Mouse (Mus musculus) forebrain, embryonic 15.5 days (tissue): ENCODE measurements at regions not wholly inside any gene's neighbourhood (a gene's known extent, or its start where the extent isn't known, plus 50 kb on each side); places are given as distances from the start of the nearest gene placed in this dataset. TPM values are rescaled to one million over a fixed set of nuclear protein-coding genes. Genes with fewer than 3 reads are reported as not detected.

ENCODE experiments used
- ATAC-seq: fragments of 200-750 bp; cut with Nextera tagmentation; replicated peaks from 2 replicates; pipeline ENCODE4 v1.8.0; 2017; ENCODE audit warnings: mild to moderate bottlenecking, moderate TSS enrichment, moderate library complexity
- H3K27ac ChIP-seq: fragments of 300-500 bp; sonication (generic); replicated peaks from 2 replicates; pipeline ENCODE4 v1.5.1; 2015; ENCODE audit warnings: mild to moderate bottlenecking, inconsistent platforms
- H3K27me3 ChIP-seq: fragments of 300-500 bp; sonication (generic); 2 replicates; pipeline ENCODE4 v1.6.1; 2015; ENCODE audit warnings: inconsistent platforms
- H3K36me3 ChIP-seq: fragments of 300-500 bp; sonication (generic); 2 replicates; pipeline ENCODE4 v1.6.1; 2015; ENCODE audit warnings: mild to moderate bottlenecking, inconsistent platforms
- H3K4me1 ChIP-seq: fragments of 300-500 bp; sonication (generic); 2 replicates; pipeline ENCODE4 v1.6.1; 2015; ENCODE audit warnings: inconsistent platforms
- H3K4me2 ChIP-seq: fragments of 300-500 bp; sonication (generic); replicated peaks from 2 replicates; pipeline ENCODE4 v1.6.1; 2015; ENCODE audit warnings: mild to moderate bottlenecking, inconsistent platforms
- H3K4me3 ChIP-seq: fragments of 300-500 bp; sonication (generic); 2 replicates; pipeline ENCODE4 v1.5.1; 2015; ENCODE audit warnings: mild to moderate bottlenecking, inconsistent platforms
- H3K9ac ChIP-seq: fragments of 300-500 bp; sonication (generic); replicated peaks from 2 replicates; pipeline ENCODE4 v1.6.1; 2015; ENCODE audit warnings: mild to moderate bottlenecking, inconsistent platforms
- H3K9me3 ChIP-seq: fragments of 300-500 bp; sonication (generic); 2 replicates; pipeline ENCODE4 v1.6.1; 2016; ENCODE audit warnings: inconsistent platforms
- WGBS: fragments of 180-500 bp; shearing (Covaris S2); methylation state at CpG from one replicate; pipeline ENCODE4 v1.1.7; 2015; ENCODE audit warnings: mixed read lengths; 5-methylcytosine and 5-hydroxymethylcytosine counted together
- microRNA counts: library from miRNA; unstranded; fragments of <30 nt; microRNA quantifications from one replicate; lab custom pipeline; 2016
- microRNA-seq: library from miRNA; unstranded; fragments of <30 nt; microRNA quantifications from one replicate; pipeline ENCODE4, GENCODE M21; 2016

DNA sequence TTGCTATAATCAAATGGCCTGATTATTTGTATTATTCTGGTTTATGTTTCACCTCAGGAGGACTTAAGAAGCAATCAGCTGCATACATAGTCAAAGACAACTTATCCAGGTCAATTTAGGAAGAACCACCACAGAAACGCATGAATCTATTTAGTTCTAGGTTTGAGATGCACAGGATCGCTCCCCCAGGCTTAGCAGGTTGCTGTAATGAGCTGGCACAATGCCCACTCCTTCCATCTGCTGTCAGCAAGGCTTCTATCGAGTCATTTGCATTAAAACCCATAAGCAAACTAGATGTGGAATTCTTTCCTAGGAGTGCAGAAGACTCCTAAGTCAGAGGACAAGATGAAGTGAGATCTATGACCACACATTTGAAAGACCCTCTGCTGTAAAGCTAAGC, 455.6 kb downstream of the Tecrl start:
- peak; percentile 58; the same call in 1 of the 2 replicates for ATAC-seq
- Histone ChIP-seq H3K4me2 (no peak overlapping the region), H3K9ac (no peak overlapping the region), H3K36me3 (no peaks in the 10 kb centered on the region), H3K9me3 (no peaks in the 10 kb centered on the region), H3K4me3 (no peak overlapping the region), H3K27me3 (no peaks in the 10 kb centered on the region), H3K4me1 (peaks cover 7% of the 10 kb centered on the region; the same call in 1 of the 2 replicates), H3K27ac (peak overlapping the region; percentile 65)
- WGBS: 20% methylated on average over 3 of the region's 3 CpGs

DNA sequence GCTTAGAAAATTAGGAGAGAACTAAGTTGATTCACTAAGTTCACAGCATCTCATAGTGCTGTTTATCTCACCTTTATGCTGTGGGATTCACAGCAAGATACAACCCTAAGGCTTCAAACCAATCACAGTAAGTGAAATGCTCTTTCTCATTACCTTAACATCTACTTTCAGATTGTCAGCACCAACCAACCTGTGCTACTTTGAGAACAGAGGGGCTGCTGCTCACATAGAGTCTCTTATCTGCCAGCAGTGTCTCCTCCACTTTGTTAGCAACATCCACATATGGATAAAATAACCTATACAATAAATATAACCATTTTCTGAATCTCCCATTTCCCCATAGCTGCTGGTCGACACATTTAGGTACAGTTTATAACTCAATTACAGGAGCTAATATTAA, 456.1 kb downstream of the Tecrl start:
- peak; percentile 12; the same call in 1 of the 2 replicates for ATAC-seq
- Histone ChIP-seq H3K27me3 (no peaks in the 10 kb centered on the region), H3K9ac (no peak overlapping the region), H3K4me3 (no peak overlapping the region), H3K27ac (peak overlapping the region; percentile 65), H3K4me2 (no peak overlapping the region), H3K36me3 (no peaks in the 10 kb centered on the region), H3K9me3 (no peaks in the 10 kb centered on the region), H3K4me1 (peaks cover 7% of the 10 kb centered on the region; the same call in 1 of the 2 replicates)
- 61% methylated on average over 1 of the region's 1 CpGs for WGBS

DNA sequence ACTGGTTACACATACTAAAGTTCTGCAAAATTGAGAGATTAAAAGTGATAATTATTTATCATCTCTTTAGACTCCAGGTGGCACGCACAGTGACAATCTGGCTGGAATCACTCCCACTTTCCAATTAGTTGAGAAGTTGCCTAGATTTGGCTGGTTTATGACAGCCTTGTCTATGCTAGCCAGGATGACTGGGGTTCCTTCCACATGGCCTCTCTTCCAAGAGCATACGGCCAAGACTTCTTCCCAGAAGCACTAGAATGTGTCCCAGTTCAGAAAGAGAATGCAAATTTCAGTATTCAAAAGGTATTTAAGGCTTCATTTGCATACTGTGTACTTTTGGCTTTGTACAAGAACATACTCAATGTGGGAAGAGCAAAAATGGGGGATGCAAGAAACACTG, 456.6 kb downstream of the Tecrl start:
- WGBS: 57% methylated on average over 2 of the region's 2 CpGs
- no peaks in the 10 kb centered on the region for H3K36me3 ChIP-seq
- peaks cover 7% of the 10 kb centered on the region; the same call in 1 of the 2 replicates for H3K4me1 ChIP-seq
- H3K4me3 ChIP-seq: no peak overlapping the region
- ATAC-seq: peak; percentile 97
- H3K27me3 ChIP-seq: no peaks in the 10 kb centered on the region
- H3K9ac ChIP-seq: no peak overlapping the region
- no peaks in the 10 kb centered on the region for H3K9me3 ChIP-seq
- H3K4me2 ChIP-seq: no peak overlapping the region
- peak overlapping the region; percentile 65 for H3K27ac ChIP-seq

DNA sequence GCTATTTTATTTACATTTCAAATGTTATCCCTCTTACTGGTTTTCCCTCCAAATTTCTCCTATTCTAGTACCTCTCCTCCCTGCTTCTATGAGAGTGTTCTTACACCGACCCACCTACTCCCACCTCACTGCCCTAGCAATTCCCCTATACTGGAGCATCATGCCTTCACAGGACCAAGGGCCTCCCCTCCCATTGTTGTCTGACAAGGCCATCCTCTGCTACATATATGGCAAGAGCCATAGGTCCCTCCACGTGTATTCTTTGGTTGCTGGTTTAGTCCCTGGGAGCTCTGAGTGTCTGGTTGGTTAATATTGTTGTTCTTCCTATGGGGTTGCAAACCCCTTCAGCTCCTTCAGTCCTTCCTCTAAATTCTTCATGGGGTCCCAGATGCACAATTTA, 485.7 kb downstream of the Tecrl start:
- no peak overlapping the region for H3K27ac ChIP-seq
- no peaks in the 10 kb centered on the region for H3K36me3 ChIP-seq
- no peaks in the 10 kb centered on the region for H3K9me3 ChIP-seq
- H3K4me3 ChIP-seq: no peak overlapping the region
- no peaks in the 10 kb centered on the region for H3K4me1 ChIP-seq
- no peak for ATAC-seq
- no peak overlapping the region for H3K4me2 ChIP-seq
- no peaks in the 10 kb centered on the region for H3K27me3 ChIP-seq
- 88% methylated on average over 2 of the region's 2 CpGs for WGBS
- no peak overlapping the region for H3K9ac ChIP-seq

DNA sequence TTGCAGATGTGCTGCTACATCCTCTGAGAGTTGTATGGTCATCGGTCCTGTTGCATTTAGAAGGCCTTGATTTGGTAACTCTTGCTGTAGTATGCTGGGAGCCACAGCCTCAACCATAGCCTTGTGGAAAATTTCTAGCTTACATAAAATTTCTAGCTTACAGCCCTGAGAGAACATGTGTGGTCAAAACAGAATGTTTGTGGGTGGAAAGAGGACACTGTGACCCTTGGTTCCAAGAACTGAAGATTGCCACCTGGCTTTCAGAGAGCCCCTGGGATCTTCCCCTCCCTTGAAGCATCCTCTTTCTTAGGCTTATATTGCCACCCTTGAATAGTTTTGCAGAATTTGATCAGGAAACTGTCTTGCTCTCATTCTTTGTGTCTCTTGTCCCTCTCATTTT, 490.6 kb downstream of the Tecrl start:
- H3K4me2 ChIP-seq: no peak overlapping the region
- no peak overlapping the region for H3K4me3 ChIP-seq
- H3K9me3 ChIP-seq: no peaks in the 10 kb centered on the region
- 98% methylated on average over 1 of the region's 1 CpGs for WGBS
- H3K9ac ChIP-seq: no peak overlapping the region
- ATAC-seq: no peak
- no peaks in the 10 kb centered on the region for H3K36me3 ChIP-seq
- no peak overlapping the region for H3K27ac ChIP-seq
- H3K27me3 ChIP-seq: no peaks in the 10 kb centered on the region
- no peaks in the 10 kb centered on the region for H3K4me1 ChIP-seq

DNA sequence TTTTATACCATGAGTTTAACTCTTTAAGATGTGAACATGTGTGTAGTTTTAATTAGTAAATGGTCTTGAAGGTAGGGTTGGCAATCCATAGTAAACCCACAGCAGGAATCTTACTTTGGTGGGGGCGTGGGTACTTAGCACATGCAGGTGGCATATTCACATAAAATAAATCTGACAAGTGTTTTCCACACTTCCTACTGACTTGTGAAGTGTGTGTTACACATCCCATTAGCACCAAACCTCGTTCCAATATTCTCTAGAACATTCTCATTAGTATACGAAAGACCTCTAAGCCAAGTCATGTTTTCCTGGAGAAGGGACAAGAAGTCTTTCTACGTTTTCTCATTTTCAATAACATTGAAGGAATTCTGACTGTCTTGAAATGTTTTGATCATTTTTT, 529.7 kb downstream of the Tecrl start:
- WGBS: 50% methylated on average over 4 of the region's 4 CpGs
- Histone ChIP-seq H3K4me3 (no peak overlapping the region), H3K4me2 (no peak overlapping the region), H3K9ac (no peak overlapping the region), H3K27ac (no peak overlapping the region), H3K9me3 (no peaks in the 10 kb centered on the region), H3K4me1 (no peaks in the 10 kb centered on the region), H3K27me3 (no peaks in the 10 kb centered on the region), H3K36me3 (no peaks in the 10 kb centered on the region)
- peak; percentile 80 for ATAC-seq

DNA sequence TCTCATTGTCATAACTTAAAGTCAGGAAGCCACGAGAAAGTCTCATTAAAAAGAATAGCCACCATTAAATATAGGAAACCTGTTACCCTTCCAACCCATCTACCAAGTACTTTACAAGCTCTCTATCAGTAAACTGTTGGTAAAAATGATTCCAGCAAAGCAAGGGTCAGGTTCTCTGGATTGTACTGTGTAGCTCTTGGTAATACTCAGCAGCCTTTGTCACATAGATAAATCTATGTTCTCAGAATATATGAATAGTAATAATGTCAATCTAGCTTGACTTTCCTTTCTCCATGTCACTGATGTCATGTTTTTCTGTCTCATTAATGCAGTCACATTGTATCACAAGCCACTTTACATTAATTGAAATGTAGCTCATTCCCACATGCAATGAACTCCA, 561.8 kb downstream of the Tecrl start:
- Histone ChIP-seq H3K9ac (no peak overlapping the region), H3K4me2 (no peak overlapping the region), H3K4me3 (no peak overlapping the region), H3K27me3 (no peaks in the 10 kb centered on the region), H3K4me1 (no peaks in the 10 kb centered on the region), H3K36me3 (no peaks in the 10 kb centered on the region), H3K9me3 (no peaks in the 10 kb centered on the region), H3K27ac (no peak overlapping the region)
- ATAC-seq: no peak
- 94% methylated on average over 1 of the region's 1 CpGs for WGBS

MicroRNAs encoded in the stretch of these regions (microRNA counts, 519-probe panel; counts per million panel counts)
- microRNA mmu-miR-1187 (lab: Ali Mortazavi, UCI): 2,017 counts per million, percentile 25 among the panel's probes with 10 or more counts

Small RNA genes in the stretch of these regions (microRNA-seq; reads per million reads assigned to microRNA genes)
- not detected for gene Mir1187
